Mouse (Mus musculus) heart, adult 2 months (tissue): ENCODE measurements at regions not wholly inside any gene's neighbourhood (a gene's known extent, or its start where the extent isn't known, plus 50 kb on each side); places are given as distances from the start of the nearest gene placed in this dataset.

Experiments
- CTCF ChIP-seq: fragments of 200-600 bp; IDR thresholded peaks from 2 replicates; pipeline ENCODE4 v1.8.1; 2022; ENCODE audit warnings: antibody characterized with exemption, mild to moderate bottlenecking, moderate library complexity
- POLR2A ChIP-seq: fragments of 200-500 bp; IDR thresholded peaks from 2 replicates; pipeline ENCODE4 v1.6.1; 2011; ENCODE audit warnings: mild to moderate bottlenecking, low read depth, low read length, control low read depth; ENCODE audit not compliant: insufficient read depth

DNA sequence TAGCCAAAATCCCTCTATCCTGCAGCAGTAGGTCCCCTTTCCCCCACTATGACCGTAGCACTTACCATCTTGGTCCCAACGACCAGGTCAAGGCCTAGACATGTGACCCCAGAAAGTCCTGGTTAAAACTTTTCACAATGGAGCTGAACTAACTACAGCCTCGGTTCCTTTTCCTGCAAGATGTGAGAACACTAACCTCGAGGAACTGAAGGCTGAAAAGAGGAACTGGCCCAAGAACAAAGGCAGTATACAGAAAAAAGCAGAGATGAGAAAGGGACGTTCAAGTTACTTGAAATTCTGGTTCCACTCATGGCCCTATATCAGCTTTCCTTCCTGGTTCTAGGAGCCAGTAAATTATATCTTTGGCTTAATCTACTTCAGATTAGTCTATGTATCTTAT lies 67.4 kb upstream of the Tfec start:
- TF ChIP-seq CTCF (no peak), POLR2A (no peak)
